Mouse (Mus musculus): Measurements from ENCODE around the gene Hmgn2. TPM values are rescaled to one million over a fixed set of nuclear protein-coding genes. Genes with fewer than 3 reads are reported as not detected.

Hmgn2 gene
- 1,526 and 1,676 TPM in 2 replicates for polyA plus RNA-seq (2015; fragmentation: Nextera tagmentation; extraction: Ambion mirVana)

DNA sequence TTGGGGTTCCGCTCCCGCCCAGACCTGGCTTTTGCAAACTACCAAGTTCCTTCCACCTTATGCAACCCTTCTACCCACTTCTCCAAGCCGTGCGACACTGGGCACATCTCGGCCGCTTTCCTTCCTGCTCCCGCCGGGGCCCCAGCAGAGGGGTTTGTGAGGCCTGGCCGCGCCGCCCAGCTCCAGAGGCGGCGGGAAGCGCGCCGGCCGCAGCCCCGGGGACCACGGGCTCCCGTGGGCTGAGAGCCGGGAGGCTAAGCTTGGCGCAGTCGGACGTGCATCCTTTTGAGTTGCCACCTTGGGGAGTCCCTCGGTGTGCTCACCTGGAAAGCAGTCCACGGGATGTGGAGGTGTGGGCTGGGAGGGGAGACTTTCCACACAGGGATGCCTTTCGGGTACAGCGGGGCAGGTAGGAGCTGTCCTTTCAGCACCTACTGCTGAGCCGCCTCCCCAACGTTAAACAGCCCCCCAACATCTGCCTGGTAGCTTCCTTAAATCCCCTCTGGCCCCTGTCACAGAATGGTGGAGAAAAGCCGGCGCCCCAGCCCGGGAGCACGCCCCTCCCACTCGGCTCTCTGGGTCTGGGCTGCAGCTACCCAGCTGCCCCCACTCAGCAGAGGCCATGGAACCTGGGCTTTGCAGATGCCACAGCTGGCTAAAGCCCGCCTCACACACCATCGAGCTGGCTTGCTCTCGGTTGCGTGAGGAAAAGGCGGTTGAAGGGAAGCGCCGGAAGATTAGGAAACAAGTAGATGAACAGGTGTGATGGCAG is at the start of gene Hmgn2:
TSS of gene Hmgn2 (minus strand) at position 501 of the 772 bp plus-strand sequence.
- Histone ChIP-seq H3K9me3 (no peaks in the 10 kb centered on the region), H3K4me3 (peak within 1 kb of the TSS; percentile 75), H3K4me2 (peak within 1 kb of the TSS; percentile 96), H3K27me3 (replicated peaks) (no peaks in the 10 kb centered on the region), H3K9ac (peak within 1 kb of the TSS; percentile 98), H3K4me1 (peaks cover 26% of the 10 kb centered on the region), H3K27ac (replicated peaks) (peak within 1 kb of the TSS; percentile 99), H3K36me3 (peaks cover 61% of the 10 kb centered on the region)
- ATAC-seq (ENCODE audit: extremely low read depth, insufficient number of reproducible peaks, low FRiP score, low TSS enrichment): peak; percentile 26
- WGBS: under 1% methylated on average over 42 of the region's 42 CpGs

DNA sequence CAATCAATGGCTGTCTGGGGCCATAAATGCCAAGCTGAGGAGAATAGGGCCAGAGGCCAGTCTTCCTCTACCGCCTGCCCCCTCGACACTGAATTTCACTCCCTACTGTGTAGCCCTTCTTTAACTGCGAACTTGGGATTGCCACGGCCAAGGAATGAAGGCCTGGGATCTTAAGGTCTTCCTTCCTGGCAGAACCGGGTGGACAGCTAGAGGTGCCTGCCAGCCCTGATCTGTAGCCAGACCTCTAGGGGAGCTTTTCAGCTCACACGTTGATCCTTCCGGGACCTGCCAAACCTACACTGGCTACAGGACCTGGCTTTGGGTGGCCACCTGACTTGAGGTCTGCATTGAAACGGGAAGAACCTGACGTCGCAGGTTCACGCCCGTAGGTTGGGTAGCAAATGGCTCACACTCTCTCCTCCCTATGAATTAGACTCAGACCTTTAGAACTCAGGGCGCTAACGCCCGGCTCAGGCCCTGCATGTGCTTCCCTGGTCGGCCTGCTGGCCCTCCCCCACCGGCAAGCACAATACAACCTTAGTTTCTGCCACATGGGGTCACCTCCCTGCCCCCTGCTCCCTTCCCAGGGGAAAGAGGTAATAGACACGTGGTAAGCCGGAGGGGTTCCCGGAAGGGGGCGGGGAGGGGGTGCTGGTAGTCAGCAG is 48.9 kb upstream of the Hmgn2 start:
- peak overlapping the region; percentile 64 for H3K4me2 ChIP-seq
- H3K4me3 ChIP-seq: peak overlapping the region; percentile 38
- H3K4me1 ChIP-seq: peaks cover 32% of the 10 kb centered on the region
- H3K36me3 ChIP-seq: no peaks in the 10 kb centered on the region
- no peaks in the 10 kb centered on the region for H3K9me3 ChIP-seq
- no peak for ATAC-seq (ENCODE audit: extremely low read depth, insufficient number of reproducible peaks, low FRiP score, low TSS enrichment)
- peaks cover 54% of the 10 kb centered on the region for H3K27me3 ChIP-seq (replicated peaks)
- H3K9ac ChIP-seq: 0 out of 2 replicates have a peak overlapping the region, but pooled peaks have one; percentile 3
- WGBS: 2% methylated on average over 21 of the region's 21 CpGs
- H3K27ac ChIP-seq (replicated peaks): no peak overlapping the region

DNA sequence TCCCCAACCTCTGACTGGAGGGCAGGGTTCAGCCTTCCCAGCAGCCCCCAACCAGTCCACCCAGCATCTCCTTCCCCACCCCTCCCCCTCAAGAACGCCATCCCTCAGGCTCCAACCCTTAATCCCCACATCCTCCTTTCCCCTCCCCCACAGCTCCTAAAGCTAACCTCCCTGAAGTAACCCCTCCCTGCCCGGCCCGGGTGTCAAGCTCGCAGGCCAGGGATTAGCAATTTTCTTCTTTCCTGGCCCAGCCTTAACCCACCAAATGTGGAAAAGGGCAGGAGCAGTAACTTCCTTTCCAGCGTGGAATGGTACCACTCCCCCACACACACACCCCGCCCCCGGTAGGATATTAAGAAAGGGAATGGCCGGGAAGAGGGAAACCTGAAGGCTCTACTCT is 48.3 kb upstream of the Hmgn2 start:
- Histone ChIP-seq H3K36me3 (no peaks in the 10 kb centered on the region), H3K4me2 (peak overlapping the region; percentile 64; the same call in 1 of the 2 replicates), H3K4me1 (peaks cover 38% of the 10 kb centered on the region), H3K27me3 (replicated peaks) (peaks cover 54% of the 10 kb centered on the region), H3K4me3 (peak overlapping the region; percentile 38; the same call in 1 of the 2 replicates), H3K27ac (replicated peaks) (no peak overlapping the region), H3K9ac (no peak overlapping the region), H3K9me3 (no peaks in the 10 kb centered on the region)
- 3% methylated on average over 8 of the region's 8 CpGs for WGBS
- ATAC-seq (ENCODE audit: extremely low read depth, insufficient number of reproducible peaks, low FRiP score, low TSS enrichment): no peak

DNA sequence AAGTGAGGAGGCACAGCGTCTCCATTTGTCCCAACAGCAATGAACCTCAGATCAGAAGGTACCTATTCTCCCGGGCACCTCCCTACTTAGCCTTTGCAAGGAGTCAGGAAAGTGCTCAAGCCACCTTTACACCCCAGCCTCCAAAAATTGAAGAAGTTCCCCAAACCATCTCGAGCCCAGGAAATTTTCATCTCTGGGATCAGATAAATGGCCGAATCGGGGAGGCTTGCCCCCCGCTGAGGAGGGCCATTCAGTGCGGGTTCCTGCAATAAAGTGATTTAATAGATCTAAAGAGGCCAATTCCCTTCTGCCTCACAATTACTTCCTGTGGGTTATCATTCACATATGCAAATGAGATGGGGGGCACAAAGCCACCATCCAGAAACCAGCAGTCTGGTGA is 47.8 kb upstream of the Hmgn2 start:
- H3K4me1 ChIP-seq: peaks cover 43% of the 10 kb centered on the region

DNA sequence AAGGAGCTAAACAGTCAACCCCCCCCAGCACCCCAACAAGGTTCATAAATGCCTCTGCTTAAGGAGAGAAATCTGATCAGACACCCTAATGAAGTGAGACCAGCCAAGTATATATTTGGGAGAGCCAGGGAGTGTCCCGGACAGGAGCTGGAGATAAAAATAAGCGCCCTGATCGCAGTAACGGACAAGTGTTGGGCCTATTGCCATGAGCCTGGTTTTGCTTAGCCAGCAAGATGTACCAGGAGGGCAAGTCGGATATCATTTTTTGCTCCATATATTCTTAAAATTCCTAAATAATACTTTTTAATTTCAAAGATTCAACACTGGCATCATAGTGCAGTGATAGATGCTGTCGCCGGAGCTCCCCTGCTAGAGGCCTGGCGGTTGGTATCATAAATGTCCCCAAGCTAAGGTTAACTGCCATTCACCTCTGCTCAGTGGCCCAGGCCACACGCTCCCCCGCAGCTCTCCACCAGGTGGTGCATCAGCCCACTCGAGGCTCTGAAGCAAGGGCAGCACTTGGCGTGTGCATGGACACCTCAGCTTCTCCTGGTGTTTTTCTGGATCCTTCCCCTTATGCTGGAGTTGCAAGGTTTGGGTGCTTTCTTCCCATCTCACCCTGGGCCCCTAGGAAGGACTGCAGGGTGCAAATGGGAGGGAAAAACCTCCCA is 44.5 kb upstream of the Hmgn2 start:
- H3K4me2 ChIP-seq: no peak overlapping the region
- no peak overlapping the region for H3K27ac ChIP-seq (replicated peaks)
- peaks cover 28% of the 10 kb centered on the region for H3K27me3 ChIP-seq (replicated peaks)
- no peak overlapping the region for H3K9ac ChIP-seq
- no peak overlapping the region for H3K4me3 ChIP-seq
- no peaks in the 10 kb centered on the region for H3K9me3 ChIP-seq
- WGBS: 34% methylated on average over 12 of the region's 12 CpGs
- no peak for ATAC-seq (ENCODE audit: extremely low read depth, insufficient number of reproducible peaks, low FRiP score, low TSS enrichment)
- no peaks in the 10 kb centered on the region for H3K36me3 ChIP-seq
- H3K4me1 ChIP-seq: peaks cover 36% of the 10 kb centered on the region

More for the DNA sequence above, 47.8 kb upstream of the Hmgn2 start:
- Histone ChIP-seq H3K27me3 (replicated peaks) (peaks cover 54% of the 10 kb centered on the region), H3K9me3 (no peaks in the 10 kb centered on the region), H3K27ac (replicated peaks) (no peak overlapping the region), H3K4me2 (no peak overlapping the region), H3K4me3 (no peak overlapping the region), H3K9ac (no peak overlapping the region), H3K36me3 (no peaks in the 10 kb centered on the region)
- no peak for ATAC-seq (ENCODE audit: extremely low read depth, insufficient number of reproducible peaks, low FRiP score, low TSS enrichment)
- 14% methylated on average over 7 of the region's 7 CpGs for WGBS

DNA sequence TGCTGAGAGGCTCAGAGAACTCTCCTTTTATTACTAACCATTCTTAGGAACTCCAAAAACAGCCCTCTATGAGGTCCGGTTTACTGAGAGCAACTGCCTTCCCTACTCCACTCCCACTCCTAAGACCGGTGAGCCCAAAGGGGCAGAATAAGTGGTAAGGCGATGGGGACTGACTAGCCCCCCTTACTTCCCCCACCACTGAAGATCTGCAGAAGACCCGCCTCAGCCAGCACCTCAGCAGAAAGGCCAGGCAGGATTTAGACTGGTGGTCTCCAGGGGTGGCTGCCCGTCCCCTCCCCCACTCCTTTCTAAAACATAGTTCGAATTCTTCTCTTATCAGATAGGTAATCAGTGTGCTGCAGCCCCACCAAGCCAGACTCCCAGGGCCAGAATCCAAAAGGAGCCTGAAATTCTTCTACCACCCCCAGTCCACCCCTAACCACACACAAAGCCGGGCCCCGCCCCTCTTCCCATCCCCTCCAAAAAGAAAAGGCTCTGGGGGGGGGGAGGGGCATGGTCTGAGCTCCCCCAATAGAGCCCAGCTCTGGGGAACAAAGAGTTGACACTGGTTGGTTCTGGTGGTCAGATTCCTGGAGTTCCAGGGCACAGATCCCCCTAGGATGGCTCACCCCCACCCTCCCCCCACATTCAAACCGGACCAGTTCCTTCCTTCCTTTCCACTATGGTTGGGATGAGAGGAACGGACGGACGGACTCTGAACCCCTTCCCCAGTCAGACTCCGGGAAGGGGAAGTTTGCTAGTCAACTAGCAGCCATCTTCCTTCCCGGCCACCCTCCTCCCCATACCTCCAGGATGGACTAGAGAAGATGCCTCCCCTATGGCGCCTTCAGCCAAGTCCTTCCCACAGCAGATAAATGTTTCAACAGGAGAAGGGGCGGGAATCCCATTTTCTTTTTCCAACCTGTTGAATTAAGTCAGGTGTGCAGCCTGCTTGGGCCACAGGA is 43.3 kb upstream of the Hmgn2 start:
- Histone ChIP-seq H3K4me2 (peak overlapping the region; percentile 28), H3K4me1 (peaks cover 24% of the 10 kb centered on the region), H3K27me3 (replicated peaks) (peaks cover 15% of the 10 kb centered on the region), H3K36me3 (no peaks in the 10 kb centered on the region), H3K27ac (replicated peaks) (no peak overlapping the region), H3K9me3 (no peaks in the 10 kb centered on the region), H3K4me3 (no peak overlapping the region), H3K9ac (no peak overlapping the region)
- WGBS: 10% methylated on average over 16 of the region's 16 CpGs
- ATAC-seq (ENCODE audit: extremely low read depth, insufficient number of reproducible peaks, low FRiP score, low TSS enrichment): no peak

DNA sequence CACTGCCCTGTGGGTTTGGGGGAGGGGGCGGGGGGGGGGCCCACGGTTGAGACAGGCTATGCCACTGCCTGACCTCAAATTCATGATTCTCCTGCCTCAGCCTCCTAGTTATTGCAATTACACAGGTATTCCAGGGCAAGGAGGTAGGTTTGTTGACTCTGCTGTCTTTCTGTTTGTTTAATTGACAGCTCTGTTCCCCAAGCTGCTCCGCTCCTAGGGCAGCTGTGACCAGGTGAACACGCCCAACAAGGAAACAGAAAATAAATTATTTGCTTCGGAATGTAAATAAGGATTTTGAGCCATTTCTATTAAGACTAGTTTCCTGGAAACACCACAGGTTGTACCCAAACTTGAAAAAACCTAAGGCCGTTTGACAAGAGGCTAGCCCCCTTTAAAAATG is 41.3 kb upstream of the Hmgn2 start:
- ATAC-seq (ENCODE audit: extremely low read depth, insufficient number of reproducible peaks, low FRiP score, low TSS enrichment): no peak
- 72% methylated on average over 6 of the region's 6 CpGs for WGBS

DNA sequence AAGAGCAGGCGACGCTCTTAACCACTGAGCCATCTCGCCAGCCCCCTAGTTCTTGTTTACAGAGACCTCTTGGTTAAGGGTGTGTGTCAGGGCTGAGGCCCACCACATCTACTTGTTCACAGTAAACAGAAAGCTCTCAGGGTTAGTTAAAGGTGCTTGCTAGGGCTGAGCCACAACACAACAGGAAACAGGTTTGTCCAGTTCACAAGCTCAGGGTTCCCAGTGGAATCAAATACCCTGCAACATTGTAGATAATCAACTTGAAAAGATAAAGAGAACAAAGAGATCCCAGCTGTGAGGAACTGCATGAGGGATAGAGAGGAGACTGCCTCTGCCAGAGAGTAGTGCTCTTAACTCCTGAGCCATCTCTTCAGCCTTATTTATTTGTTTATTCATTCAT is 38.4 kb upstream of the Hmgn2 start:
- WGBS: 83% methylated on average over 3 of the region's 3 CpGs
- no peaks in the 10 kb centered on the region for H3K36me3 ChIP-seq
- no peak overlapping the region for H3K27ac ChIP-seq (replicated peaks)
- H3K9me3 ChIP-seq: no peaks in the 10 kb centered on the region
- H3K4me1 ChIP-seq: peaks cover 25% of the 10 kb centered on the region
- no peak overlapping the region for H3K9ac ChIP-seq
- H3K4me3 ChIP-seq: no peak overlapping the region
- H3K27me3 ChIP-seq (replicated peaks): no peaks in the 10 kb centered on the region
- H3K4me2 ChIP-seq: no peak overlapping the region
- ATAC-seq (ENCODE audit: extremely low read depth, insufficient number of reproducible peaks, low FRiP score, low TSS enrichment): no peak

More for the DNA sequence above, 41.3 kb upstream of the Hmgn2 start:
- Histone ChIP-seq H3K4me2 (no peak overlapping the region), H3K27me3 (replicated peaks) (no peaks in the 10 kb centered on the region; the same call in 1 of the 2 replicates), H3K4me3 (no peak overlapping the region), H3K27ac (replicated peaks) (no peak overlapping the region), H3K36me3 (no peaks in the 10 kb centered on the region), H3K4me1 (peaks cover 35% of the 10 kb centered on the region), H3K9me3 (no peaks in the 10 kb centered on the region), H3K9ac (no peak overlapping the region)

DNA sequence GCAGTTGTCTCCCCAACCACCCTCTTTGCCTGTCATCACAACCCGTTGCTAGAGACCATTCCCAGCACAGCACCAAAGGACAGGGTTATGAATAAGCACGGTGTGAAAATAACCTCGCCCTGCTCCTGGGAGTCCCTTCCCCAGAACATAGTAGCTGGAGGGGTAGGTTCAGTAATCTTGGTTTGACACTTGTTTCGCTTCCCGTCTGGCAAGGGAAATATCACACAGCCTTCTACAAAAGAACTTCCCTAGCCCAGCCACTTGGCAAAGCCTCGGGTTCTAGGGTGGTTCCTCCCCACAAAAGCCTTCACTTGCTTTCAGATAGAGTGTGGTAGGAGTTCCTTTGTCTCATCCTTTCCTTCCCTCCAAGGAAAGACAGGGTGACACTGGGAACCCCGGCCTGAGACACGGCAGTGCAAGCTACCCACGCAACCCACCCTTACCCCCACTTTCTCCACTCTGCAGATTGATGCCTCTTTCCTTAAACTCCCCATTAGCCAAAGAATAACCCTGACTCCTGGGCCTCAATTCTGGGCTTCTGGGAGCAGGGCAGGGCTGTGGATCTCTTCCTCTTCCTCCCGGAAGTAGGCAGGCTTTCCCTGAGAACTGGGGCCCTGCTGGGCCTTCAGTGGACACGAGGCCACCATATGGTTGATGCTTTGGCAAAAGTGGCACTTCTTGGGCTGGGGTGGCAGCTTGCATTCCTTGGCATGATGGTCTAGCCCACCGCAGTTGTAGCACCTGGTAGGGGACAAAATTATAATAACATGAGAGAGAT is 37.3 kb upstream of the Hmgn2 start:
- ATAC-seq (ENCODE audit: extremely low read depth, insufficient number of reproducible peaks, low FRiP score, low TSS enrichment): no peak
- no peaks in the 10 kb centered on the region for H3K9me3 ChIP-seq
- H3K27me3 ChIP-seq (replicated peaks): no peaks in the 10 kb centered on the region
- peaks cover 19% of the 10 kb centered on the region; the same call in 1 of the 2 replicates for H3K4me1 ChIP-seq
- H3K9ac ChIP-seq: no peak overlapping the region
- no peaks in the 10 kb centered on the region for H3K36me3 ChIP-seq
- H3K4me2 ChIP-seq: no peak overlapping the region
- 55% methylated on average over 12 of the region's 12 CpGs for WGBS
- no peak overlapping the region for H3K4me3 ChIP-seq
- 0 out of 2 replicates have a peak overlapping the region, but pooled peaks have one; percentile 8 for H3K27ac ChIP-seq (replicated peaks)

DNA sequence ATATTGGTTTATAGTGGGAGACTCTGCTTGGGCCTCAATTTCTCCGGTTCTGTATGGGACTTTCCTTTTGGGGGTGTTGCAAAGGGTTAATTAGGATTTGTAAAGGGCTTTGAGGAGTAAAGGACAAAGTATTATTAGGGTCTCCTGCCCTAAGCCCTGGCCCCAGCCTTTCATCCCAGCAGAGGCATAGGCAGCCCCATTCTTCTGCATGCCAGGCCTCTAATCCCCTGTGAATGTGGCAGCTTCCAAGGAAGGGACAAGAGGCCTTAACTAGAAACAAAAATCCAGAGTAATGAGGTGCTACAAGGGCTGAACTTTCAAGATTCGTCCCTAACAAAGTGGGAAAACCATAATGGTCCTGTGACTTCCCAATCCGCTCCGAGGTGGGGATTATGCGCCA is 34.5 kb upstream of the Hmgn2 start:
- H3K4me1 ChIP-seq: peaks cover 30% of the 10 kb centered on the region

More for the DNA sequence above, 34.5 kb upstream of the Hmgn2 start:
- H3K4me3 ChIP-seq: no peak overlapping the region
- H3K9ac ChIP-seq: no peak overlapping the region
- H3K36me3 ChIP-seq: peaks cover 4% of the 10 kb centered on the region; the same call in 1 of the 2 replicates
- ATAC-seq (ENCODE audit: extremely low read depth, insufficient number of reproducible peaks, low FRiP score, low TSS enrichment): no peak
- H3K27ac ChIP-seq (replicated peaks): no peak overlapping the region
- H3K4me2 ChIP-seq: no peak overlapping the region
- H3K27me3 ChIP-seq (replicated peaks): no peaks in the 10 kb centered on the region
- 69% methylated on average over 5 of the region's 5 CpGs for WGBS
- no peaks in the 10 kb centered on the region for H3K9me3 ChIP-seq

All from heart, embryonic 13.5 days (tissue).